Mouse (Mus musculus): ENCODE measurements around the gene Dgkz.

The Dgkz gene

GRCm38 (mm10) chr2:91996006-91996405, 20.3 kb upstream of the Dgkz start:
- DNase-seq (ENCODE audit: low spot score in 2 of 2), result no peak

DNA sequence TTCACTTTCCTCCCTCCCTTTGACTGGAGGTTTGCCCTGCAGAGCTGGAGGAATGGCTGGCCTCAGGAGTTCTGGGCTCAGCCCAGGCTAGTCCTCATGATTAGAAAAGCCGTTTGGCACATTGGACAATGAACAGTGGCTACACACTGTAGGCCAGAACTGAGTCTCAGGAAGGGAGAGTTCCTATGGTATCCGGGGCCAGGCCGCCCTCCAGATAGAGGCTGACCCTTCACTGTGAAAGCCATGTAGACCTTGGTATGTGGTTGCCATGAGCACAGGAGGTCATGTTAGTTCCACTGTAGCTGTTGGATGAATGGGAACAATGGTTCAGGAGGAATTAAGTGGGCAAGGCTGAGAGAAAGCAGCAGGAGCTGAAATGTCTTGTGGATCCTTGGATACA, 17.7 kb upstream of the Dgkz start:
- DNase-seq (ENCODE audit: low spot score in 2 of 2), result no peak

DNA sequence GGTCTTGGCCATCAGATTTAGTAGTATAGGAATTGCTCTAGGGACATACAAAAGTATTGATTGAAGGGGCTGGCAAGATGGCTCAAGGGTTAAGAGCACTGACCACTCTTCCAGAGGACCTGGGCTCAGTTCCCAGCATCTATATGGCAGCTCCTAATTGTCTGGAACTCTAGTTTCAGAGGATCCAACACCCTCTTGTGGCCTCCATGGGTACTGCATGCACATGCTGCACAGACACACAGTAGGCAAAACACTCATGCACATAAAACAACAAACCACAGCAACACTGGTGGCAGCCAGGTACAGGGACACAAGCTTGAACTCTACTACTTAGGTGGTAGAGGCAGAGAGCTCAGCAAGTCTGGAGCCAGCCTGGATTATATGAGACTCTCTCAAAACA, 14.1 kb upstream of the Dgkz start:
- DNase-seq (ENCODE audit: low spot score in 2 of 2), result no peak

DNA sequence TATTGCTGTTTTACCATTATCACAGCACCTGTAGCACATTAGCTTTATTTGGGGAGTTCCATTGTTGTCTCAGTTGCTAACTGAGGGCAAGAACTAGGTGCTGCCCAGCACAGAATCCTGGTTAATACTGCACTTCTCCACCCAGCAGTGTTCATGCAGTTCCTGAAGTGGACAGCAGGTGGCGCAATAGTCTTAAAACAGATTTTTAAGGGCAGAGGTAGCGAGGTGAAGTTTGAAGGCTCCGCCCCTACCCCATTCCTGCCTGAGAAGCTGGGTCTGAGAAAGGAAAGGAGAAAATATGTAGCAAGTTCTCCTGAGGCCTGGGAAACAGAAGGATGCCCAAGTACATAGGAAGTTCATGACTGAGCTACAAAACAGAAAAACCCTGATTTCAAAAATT, 11.9 kb upstream of the Dgkz start:
- peak; percentile 66 to 87 for DNase-seq (ENCODE audit: low spot score in 2 of 2)

GRCm38 (mm10) chr2:91986071-91986470, 10.4 kb upstream of the Dgkz start:
- peak in 1 of 2 experiments; percentile 35 for DNase-seq (ENCODE audit: low spot score in 2 of 2)

DNA sequence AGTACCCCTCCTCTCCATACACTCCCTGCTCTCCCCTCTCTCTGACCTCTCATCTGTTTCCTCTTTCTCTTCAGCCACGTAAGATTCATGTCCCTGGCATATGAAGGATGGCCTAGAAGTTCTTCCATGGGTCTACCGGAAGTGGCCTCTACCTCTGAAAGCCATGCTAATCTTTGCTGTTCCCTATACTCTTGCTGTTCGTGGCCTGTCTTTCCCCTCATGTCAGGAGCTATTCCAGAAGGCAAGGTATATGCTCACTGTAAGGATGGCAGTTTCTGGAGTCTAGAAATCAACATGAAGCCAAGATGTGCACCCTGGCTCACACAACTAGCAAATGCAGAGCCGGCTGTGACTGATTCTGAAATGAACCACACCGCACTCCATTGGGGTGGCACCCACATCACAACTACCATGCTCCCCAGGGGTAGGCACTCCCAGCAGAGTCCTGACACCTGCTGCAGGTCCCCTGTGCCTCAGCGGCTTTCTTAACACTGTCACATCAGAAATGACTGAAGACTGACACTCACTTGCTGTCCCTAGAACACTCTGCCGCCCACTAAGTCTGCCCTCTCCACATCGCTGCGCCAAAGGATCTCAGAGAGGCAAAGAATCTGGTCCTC, 9.4 kb upstream of the Dgkz start:
- peak in 1 of 2 experiments; percentile 29 for DNase-seq (ENCODE audit: low spot score in 2 of 2)

GRCm38 (mm10) chr2:91984439-91984838, 8.8 kb upstream of the Dgkz start:
- peak; percentile 74 to 77 for DNase-seq (ENCODE audit: low spot score in 2 of 2)

- no peak for DNase-seq (ENCODE audit: low spot score in 2 of 2)
Measured at GRCm38 (mm10) chr2:91980830-91981229, 5.2 kb upstream of the Dgkz start.

GRCm38 (mm10) chr2:91980245-91980644, 4.6 kb upstream of the Dgkz start:
- DNase-seq (ENCODE audit: low spot score in 2 of 2), result no peak

GRCm38 (mm10) chr2:91978547-91978946, 2.9 kb upstream of the Dgkz start:
- no peak for DNase-seq (ENCODE audit: low spot score in 2 of 2)

GRCm38 (mm10) chr2:91977960-91978359, 2.3 kb upstream of the Dgkz start:
- DNase-seq (ENCODE audit: low spot score in 2 of 2), result no peak

- no peak for DNase-seq (ENCODE audit: low spot score in 2 of 2)
Measured at GRCm38 (mm10) chr2:91973416-91974135, 2.1 kb downstream of the Dgkz start.

DNA sequence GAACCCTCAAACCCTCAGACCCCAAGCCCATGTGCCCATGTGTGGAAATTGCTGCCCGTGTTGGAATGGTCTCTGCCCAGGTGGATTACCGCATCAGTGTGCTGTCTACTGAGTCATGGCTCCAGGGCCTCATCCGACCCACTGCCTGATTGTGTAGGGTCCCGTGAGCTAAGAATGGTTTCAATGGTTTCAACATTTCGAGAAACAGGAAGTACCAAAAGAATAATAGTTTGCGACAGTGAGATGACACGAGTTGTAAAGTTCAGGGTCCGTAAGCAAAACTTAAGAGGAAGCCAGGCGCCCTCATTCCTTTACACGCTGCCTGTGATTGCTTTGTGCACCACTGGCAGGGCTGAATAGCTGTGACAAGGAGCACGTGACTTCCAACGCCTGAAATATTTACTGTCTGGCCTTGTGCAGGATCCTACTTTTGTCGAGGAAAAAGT, 3.5 kb downstream of the Dgkz start:
- DNase-seq (ENCODE audit: low spot score in 2 of 2), result no peak

DNA sequence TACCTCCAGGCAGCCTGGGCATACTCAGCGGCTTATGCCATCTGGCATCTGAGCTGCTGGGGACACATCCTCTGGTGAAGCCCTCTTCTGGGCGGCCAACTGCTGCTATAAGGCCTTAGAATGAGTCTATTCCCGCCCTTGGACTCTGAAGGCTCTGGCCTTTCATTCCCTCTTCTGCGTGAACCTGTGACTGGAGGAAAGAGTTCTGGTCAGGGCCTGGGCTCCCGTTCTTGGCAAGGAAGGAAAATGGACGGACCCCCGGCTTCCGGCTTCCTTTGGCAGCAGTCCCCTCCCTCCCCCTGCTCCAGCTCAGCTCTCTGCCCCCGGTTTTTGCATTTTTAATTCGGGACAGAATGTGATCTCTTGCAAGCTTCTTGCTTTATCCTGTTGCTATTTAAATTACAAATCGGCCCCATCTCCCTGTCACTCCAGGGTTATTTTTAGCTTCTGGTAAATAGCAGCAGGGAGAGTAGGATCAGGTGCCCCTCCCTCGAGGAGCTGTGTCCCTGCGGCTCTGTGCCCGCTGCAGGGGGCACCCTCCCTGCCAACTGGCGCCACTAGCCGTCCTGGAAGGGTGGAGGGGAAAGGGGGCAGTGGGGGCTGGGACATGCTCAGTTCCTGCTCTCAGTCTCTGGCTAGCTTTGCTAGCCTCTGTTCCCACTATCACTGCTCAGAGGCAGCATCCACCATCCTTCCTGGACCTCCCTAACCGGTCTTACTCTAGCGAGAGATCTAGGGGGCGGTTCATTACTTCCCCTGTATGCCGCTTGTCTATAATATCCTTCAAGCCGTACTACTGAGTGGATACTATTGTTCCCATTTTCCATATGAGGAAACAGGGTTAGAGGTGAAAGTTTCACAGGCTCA, 4.2 kb downstream of the Dgkz start:
- no peak for DNase-seq (ENCODE audit: low spot score in 2 of 2)

DNA sequence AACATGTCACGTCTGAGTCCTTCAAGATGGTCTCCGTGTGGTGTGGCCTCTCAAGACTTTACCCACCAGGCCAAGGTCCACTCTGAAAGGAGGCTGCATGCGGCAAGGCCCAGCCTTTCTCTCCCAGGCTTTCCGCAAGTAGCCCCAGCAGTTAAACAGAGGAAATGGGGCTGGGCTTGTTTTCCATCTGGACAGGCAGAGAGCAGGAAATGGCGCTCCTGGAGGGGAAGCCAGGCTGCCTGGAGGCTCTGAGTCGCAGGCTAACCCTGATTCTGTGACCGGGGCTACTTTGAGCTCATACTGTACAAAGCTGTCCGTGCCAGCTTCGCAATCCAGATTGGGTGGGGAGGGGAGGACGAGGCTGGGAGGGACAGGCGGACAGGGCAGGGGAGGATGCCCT, 7.7 kb downstream of the Dgkz start:
- no peak for DNase-seq (ENCODE audit: low spot score in 2 of 2)

DNA sequence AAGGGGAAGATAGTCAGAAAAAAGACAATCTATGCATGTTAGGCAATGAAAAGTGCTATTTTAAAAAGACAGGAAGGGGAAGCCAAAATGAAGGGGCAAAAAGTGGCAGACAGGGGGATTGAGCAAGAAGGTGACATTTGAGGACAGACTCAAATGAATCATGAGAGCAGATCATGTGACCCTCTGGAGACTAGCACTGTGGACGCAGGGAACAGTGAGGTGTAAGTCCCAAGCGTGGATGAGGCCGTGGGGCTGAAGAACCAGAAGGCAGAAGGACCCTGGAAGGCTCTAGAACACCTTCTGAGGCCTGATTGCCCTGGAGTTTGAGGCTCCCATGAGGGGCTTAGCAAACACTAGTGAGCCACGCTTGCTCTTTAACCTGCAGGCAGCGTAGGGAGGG, 9.3 kb downstream of the Dgkz start:
- DNase-seq (ENCODE audit: low spot score in 2 of 2), result no peak

- peak in 1 of 2 experiments; percentile 44 for DNase-seq (ENCODE audit: low spot score in 2 of 2)
Measured at GRCm38 (mm10) chr2:91965417-91965816, 10.2 kb downstream of the Dgkz start.

- no peak for DNase-seq (ENCODE audit: low spot score in 2 of 2)
Measured at GRCm38 (mm10) chr2:91964610-91965204, 11.0 kb downstream of the Dgkz start.

GRCm38 (mm10) chr2:91963443-91963932, 12.2 kb downstream of the Dgkz start:
- peak; percentile 90 to 97 for DNase-seq (ENCODE audit: low spot score in 2 of 2)

DNA sequence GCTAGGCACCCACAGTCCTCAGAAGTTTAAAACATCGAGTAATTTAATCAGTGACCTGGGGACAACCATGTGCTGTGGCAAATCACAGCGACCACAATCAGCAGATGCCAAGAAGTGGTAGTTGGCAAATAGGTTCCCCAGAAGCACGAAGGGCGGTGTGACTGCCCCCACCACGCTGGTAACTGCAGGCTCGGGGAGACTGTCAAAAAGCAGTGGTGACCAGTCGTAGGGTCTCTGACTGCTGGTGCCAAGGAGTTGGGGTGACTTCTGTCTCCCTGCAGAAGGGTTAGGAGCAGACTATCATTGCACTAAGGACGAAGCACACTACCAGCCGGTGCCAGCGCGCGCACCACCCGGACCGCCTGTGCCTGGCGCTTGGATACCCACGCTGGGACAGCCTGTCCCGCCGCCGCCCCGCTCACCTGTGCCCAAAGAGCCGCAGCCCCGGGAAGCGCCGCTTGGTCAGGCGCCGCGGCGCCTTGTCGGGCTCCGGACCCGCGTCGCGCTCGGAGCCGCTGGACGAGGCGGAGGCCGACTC, 12.7 kb downstream of the Dgkz start:
- DNase-seq (ENCODE audit: low spot score in 2 of 2), result peak; percentile 42 to 48

GRCm38 (mm10) chr2:91961901-91962761, 13.5 kb downstream of the Dgkz start:
- peak; percentile 40 to 45 for DNase-seq (ENCODE audit: low spot score in 2 of 2)

All from thymus, postnatal 10 days (tissue).